ENCODE assay signal across 8 mouse cellular contexts in genomic region chr2:91729971-91730821, GRCm38 (mm10). TPM values are rescaled to one million over a fixed set of nuclear protein-coding genes. Genes with fewer than 3 reads are reported as not detected.
A peak's percentile ranks its signal among the peaks of the same experiment; 100 is the strongest.
DNase-seq lines count a peak whose midpoint lies in the region; ATAC-seq and TF ChIP-seq lines count a peak whose summit lies in the region.

Ambra1 (plus strand) TSS chr2:91730134.

- peak within 1 kb of the TSS; percentile 71 for H3K27ac ChIP-seq in cortical plate, adult 2 months (ENCODE audit: insufficient read depth, low read length)

- peak; percentile 74 for DNase-seq in gastrocnemius, postnatal 10 days
- DNase-seq in induced T-regulatory cell, adult 2 months (ENCODE audit: low read depth): peak; percentile 95
- DNase-seq in left cerebral cortex, adult 9 months (ENCODE audit: low spot score in 2 of 2): peak; percentile 70 to 90
- DNase-seq in right cerebral cortex, postnatal 14 days: peak; percentile 77
- peak; percentile 75 to 84 for DNase-seq in urinary bladder, postnatal 36 days (ENCODE audit: low spot score in 2 of 2)

- peaks cover 3% of the 10 kb centered on the region; the same call in 1 of the 2 replicates for H3K4me1 ChIP-seq in cortical plate, adult 2 months (ENCODE audit: control insufficient read depth, insufficient read depth, low read length)

- peak; percentile 92 for ATAC-seq in activated CD4-positive, CD25-positive, alpha-beta regulatory T cell, adult 4 months
- ATAC-seq in megakaryocyte progenitor cell, adult 5-6 weeks (replicated peaks; ENCODE audit: poor library complexity): peak; percentile 97

- TF ChIP-seq CTCF in cortical plate, adult 2 months (IDR thresholded peaks at IDR 0.05; ENCODE audit: extremely low read depth, insufficient read depth, low read length): no peak

- H3K4me3 ChIP-seq in cortical plate, adult 2 months (ENCODE audit: insufficient read depth, low read length): peak within 1 kb of the TSS; percentile 76

- peak; percentile 78 for TF ChIP-seq POLR2A in cortical plate, adult 2 months (IDR thresholded peaks at IDR 0.05; ENCODE audit: extremely low read depth, insufficient read depth, low read length)

RNA-seq across cellular contexts. Expression of gene Ambra1, which starts in this region (rescaled TPM):
- 10 to 100 TPM; 22.4 to 29.1 TPM for polyA plus RNA-seq in activated CD4-positive, CD25-positive, alpha-beta regulatory T cell, adult 4 months (2017; shearing (Covaris generic))
- polyA plus RNA-seq in cortical plate, adult 2 months (2012; rRNA removed): 33.4 and 34.4 TPM in 2 replicates
- 10 to 100 TPM; 16.6 to 22.1 TPM for total RNA-seq in gastrocnemius, postnatal 10 days (2021)
- 23.7 and 25.5 TPM in 2 replicates for total RNA-seq in megakaryocyte progenitor cell, adult 5-6 weeks (2015)
- total RNA-seq in megakaryocyte progenitor cell, adult 5-6 weeks (2017): 19.1 and 30.6 TPM in 2 replicates

Comparison
In these comparisons a context has a peak if more than half of its experiments do, and no peak if none do; other contexts are left out.
1. Peak in every context shown above with its lines: DNase-seq, ATAC-seq, H3K4me3 ChIP-seq and H3K27ac ChIP-seq.